Mouse (Mus musculus) cerebellum, postnatal 14 days (tissue): ENCODE measurements around the gene Rpl14.

Experiments used
- DNase-seq, 2 experiments: peaks; one replicate each; pipeline ENCODE4 v3.0.0; 2021; ENCODE audit warnings: mixed read lengths in 2 of 2

Gene Rpl14

DNA sequence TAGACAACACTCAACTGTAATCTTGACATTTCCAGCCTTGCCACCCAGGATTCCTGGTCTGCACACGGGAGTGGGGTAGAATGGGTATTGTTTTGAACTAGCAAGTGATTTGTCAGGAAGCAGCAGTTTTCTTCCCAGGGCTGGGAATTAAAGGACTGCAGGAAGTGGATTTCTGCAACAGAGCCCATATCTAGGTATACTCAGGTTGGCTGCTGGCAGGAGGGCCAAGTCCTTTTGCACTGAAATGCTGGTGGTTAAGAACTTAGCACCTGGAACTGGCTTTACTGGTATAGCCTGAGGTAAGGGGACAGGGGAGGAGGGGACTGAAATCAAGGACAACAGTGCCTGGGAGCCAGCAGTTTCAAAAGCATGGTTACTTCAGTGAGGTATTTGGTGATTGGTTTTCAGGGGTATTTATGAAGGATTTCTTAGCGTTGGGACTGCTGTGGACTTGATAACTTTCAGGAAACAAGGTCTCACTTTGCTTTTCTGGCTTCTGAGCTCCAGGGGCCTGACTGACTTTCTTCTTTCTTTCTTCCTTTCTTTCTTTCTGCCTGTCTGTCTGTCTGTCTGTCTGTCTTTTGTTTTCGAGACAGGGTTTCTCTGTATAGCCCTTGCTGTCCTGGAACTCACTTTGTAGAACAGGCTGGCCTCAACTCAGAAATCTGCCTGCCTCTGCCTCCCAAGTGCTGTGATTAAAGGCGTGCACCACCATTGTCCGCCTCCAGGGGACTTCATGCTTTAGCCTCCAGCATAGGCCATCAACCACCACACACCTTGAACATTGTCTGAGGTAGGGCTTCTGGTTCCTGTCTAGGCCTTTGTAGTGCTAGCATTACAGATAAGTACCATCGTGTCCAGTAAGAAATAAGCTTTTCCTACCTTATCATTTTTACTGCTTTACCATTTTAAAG, 4.8 kb downstream of the Rpl14 start:
- DNase-seq = peak in 1 of 2 experiments; percentile 22

DNA sequence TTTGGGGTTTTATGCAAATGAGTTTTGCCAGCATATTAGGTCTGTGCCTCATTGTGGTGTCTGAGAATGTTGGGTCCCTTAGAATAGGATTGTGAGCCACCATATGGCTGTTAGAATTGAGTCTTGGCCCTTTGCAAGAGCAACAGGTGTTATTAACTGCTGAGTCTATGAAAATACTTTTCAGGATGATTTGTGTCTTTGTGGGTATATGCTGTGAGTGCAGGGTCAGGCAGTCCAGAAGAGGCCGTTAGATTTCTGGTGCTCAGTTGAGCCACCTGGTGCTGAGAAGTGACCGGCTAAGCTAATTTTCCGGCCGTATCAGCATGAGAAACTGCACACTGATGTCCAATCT, 5.4 kb downstream of the Rpl14 start:
- DNase-seq = no peak

GRCm38 (mm10) chr9:120577133-120577651, 5.9 kb downstream of the Rpl14 start:
- DNase-seq = peak; percentile 85 to 88

DNA sequence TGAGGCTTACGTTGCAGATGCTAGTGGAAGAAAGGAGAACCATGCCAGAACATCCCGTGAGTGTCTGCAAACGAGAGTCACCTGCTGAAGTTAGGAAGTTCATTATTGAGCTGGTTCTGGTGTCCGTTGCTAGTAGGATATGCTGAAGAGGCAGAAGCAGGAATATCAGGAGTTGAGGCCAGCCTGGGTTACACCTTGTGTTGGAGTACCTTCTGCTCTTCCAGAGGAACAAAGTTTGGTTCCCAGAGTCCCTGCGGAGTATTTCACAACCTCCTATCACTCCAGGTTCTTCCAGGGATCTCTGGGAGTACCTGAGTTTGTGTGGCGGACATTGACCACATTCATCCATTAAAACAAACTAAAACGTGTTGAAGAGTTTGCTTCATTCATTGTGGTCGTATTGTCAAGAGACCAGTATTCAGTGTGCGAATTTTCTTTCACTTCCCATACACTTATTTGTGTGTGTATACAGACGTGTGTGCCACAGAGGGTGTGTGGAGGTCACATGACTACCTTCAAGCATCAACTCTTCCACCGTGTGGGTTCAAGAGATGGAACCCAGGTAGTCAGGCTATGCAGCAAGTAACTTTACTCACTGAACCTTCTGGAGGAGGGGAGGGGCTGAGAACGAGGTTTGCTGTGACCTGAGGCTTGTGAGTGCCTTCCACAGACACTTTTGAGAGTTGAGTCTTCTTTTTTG, 6.6 kb downstream of the Rpl14 start:
- no peak for DNase-seq

- no peak for DNase-seq
Observed at GRCm38 (mm10) chr9:120578701-120579100, 7.5 kb downstream of the Rpl14 start.

GRCm38 (mm10) chr9:120579808-120580207, 8.6 kb downstream of the Rpl14 start:
- no peak for DNase-seq

DNA sequence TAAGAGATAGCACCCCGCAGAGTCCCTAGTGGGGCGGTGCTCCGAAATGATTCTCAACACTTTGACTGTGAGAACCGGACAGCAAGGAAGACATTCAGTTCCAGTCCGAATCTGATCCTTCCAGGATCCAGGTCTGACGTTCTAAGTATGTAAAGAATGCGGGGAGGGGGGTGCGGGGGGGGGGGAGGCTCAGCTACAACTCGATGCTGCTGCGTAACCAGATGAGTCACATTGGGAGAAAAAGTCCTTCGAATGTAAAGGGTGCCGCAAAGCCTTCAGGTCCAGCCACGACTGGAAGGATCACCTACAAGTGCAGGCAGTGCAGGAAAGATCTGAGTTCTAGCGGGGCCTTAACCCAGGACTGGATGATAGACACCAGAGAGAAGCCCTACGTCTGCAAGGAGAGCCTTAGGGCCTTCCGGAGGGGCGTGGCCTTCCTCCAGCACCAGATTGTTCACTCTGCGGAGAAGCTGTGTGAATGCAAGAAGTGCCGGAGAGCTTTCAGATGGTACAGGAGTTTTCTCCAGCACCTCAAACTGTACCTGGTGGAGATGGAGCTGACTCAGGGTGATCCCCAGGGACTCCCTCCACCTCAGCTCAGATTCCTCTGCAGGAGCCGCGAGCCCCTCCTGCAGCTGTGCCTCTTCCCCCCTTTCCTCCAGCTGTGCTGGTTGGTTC, 10.8 kb downstream of the Rpl14 start:
- no peak for DNase-seq

DNA sequence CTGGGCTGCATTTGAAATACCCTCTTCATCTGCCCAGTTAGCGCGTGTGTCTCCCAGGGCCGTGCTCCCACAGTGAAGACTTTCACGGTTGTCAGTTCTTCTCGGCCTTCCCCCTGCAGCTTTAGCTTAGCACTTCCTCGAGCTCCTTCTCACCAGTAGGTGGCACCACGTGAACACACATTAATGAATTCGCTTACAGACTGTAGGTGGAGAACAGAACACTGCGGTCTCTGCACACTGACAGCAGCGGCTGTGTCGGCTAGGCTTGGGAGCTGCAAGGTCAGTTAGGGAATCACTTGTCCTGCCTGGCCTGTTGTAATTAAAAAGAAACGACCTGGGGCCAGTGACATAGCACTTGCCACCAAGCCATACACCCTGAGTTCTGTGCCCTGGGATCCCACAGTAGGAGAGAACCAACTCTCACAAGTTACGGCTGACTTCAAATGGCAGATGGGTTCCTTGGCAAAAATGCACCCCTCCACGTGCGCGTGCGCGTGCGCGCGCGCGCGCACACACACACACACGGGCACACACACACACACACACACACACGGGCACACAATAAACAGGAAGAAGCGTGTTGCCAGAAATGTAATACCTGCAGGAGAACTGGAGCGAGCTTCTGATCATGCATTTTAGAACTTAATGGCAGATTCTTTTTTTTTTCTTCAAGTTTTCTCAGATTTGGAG, 11.5 kb downstream of the Rpl14 start:
- DNase-seq = peak; percentile 88 to 91

GRCm38 (mm10) chr9:120583314-120583713, 12.1 kb downstream of the Rpl14 start:
- no peak for DNase-seq

GRCm38 (mm10) chr9:120586546-120586945, 15.3 kb downstream of the Rpl14 start:
- peak; percentile 78 to 91 for DNase-seq

- peak; percentile 85 to 89 for DNase-seq
Observed at GRCm38 (mm10) chr9:120591490-120591889, 20.2 kb downstream of the Rpl14 start.

DNA sequence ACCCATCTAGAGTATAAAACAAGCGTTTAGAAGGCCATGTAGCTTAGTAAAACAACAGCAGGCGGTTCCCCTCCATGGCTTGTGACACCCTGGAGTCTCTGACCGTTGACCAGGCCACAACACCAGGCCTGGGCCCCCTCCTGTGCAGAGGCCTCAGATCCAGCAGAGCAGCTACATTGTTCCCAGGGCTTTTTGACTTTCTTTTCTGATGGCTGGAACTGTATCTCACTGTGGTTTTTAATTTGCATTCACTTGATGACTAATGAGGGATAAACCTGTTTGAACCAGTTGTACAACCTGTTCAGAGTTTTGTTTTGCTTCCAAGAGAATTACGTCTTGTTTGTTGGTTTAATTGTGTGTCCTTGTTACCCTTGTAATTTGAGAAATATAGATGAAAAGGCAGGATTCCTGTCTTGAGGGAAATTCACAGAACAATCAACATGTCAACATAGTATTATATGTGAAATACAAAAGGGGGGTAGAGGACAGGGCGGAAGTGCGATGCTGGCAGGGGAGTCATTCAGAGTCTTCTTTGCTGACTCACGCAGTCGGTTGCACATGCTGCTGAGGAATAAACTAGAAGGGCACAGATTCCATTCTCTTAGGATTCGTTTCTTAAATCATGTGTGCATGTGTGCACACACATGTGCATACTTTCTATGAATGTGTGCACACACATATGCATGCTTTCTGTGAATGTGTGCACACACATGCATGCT, 22.3 kb downstream of the Rpl14 start:
- no peak for DNase-seq

DNA sequence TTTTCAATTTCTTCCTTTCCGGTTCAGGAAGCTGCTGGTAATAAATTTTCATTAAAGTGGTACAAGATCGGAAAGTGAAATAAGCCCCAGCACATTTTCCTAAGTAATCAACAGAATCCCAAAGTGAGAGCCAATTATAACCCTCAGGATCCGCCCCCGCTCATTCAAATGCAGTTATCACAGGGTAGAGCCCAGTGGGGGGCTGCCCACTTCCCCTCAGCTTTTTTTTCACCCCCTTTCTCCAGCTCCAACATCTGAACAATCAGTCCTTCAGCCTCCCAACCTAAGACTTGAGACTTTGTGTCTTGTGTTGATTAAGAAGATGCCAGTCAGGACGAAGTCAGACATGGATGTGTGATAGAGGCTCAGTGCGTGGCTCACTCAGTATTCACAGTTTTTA, 23.6 kb downstream of the Rpl14 start:
- no peak for DNase-seq

- peak; percentile 55 to 61 for DNase-seq
Observed at GRCm38 (mm10) chr9:120595306-120595705, 24.1 kb downstream of the Rpl14 start.

DNA sequence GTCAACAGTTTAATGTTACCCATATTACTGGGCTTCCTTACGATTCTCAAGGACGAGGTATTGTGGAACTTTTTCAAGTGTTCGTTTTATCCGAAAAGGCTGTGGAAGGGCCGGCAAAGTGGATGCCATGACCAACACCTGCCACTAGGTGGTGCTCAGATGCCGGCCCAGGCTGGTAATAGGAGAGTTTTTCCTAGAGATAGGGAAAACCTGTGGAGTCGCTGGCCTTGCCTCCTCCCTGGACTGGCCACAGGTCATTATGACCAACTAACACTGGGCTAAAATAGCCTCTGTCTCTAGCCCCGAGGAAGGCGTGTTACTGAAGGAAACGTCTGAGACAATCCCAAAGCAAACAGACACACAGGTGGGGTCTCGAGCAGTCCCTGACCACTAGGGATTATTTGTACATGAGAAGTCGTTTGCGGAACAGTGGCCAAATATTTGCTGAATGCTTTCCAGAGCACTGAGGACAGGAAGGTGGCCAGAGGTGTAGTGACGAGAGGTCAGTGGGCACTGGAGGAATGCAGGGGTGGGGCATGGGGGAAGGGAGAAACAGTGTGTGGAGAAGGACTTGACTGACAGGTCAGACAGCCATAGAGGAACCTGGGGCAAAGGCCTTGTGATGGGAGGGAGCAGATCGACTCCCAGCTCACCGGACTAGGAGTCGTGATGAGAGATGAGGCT, 30.4 kb downstream of the Rpl14 start:
- peak; percentile 88 for DNase-seq

DNA sequence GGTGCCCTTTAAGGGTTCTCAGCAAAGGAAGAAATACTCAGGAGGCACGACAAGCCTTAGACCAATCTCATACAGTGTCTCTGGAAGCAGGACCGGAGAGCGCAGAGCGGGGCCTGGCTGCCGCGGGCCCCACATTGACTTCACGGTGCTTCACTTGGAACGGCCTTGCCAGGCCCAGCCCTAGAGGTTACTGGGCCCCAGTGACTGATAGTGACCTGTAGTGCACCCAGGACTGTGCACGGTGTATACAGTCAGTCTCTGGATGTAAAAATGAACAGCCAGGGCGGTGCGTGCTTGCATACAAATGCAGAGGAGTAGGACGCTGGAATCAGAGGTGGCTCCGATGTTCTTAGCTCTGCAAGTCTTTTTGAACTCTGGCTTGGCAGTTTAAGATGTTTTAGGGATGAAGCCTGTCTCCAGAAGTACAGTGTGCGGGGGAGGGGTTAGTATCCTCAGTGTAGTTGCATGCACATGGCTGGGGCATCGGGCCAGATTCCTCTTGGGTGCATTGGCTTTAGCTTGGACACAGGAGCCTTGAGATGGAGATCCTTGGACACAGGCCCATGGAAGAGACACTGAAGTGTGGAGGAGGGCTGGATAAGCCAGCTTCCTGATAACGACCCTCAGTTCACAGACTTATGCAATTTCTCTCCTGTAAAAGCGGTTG, 31.1 kb downstream of the Rpl14 start:
- DNase-seq = peak; percentile 56 to 66

- DNase-seq = peak; percentile 95
Observed at GRCm38 (mm10) chr9:120602839-120603511, 31.7 kb downstream of the Rpl14 start.

- DNase-seq = no peak
Observed at GRCm38 (mm10) chr9:120603512-120603908, 32.3 kb downstream of the Rpl14 start.

DNA sequence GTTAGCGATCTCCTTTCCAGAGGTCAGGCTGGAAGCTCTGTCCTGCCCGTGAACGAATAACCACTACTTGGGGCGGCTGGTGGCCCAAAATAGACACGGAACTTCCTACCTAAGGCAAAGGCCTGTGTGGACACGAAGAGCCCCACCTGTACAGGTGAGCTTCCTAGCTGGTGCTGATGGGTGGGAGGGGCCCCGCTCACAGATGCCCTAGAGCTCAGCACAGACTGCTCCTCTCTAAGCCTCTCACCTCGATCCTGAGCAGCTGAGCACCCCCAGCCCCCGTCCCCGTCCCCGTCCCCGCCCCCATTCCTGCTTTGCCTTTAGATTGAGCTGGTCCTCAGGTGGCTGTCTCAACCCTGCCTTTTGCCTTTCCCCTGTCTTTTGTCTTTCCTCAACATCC, 32.7 kb downstream of the Rpl14 start:
- no peak for DNase-seq

DNA sequence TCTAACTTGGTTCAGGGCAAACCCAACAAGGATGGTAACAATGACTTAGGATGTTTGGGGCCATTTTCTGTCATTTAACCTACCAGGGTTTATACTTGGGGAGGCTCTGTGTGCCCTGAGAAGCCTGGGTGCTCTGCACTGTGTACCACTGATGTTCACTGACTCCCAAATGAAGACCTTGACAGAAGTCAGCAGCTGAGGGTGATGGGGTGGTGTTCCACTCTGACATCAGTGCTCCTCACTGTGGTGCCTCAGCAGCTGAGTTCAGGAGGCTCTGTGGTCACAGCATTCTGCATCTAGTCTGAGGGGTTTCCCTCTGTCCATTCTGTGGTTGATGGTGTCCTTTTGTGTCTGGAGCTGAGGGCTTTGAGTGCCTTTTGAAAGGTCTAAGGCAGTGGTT, 39.8 kb downstream of the Rpl14 start:
- DNase-seq = no peak
